Mouse (Mus musculus): ENCODE data around the gene Gm45618.
A peak's percentile ranks its signal among the peaks of the same experiment; 100 is the strongest.

Gm45618 gene

GRCm38 (mm10) chr7:142094301-142095143 is 26.0 kb downstream of the Gm45618 start:
- peak; percentile 65 for DNase-seq (ENCODE audit: low read depth, low spot score)

DNA sequence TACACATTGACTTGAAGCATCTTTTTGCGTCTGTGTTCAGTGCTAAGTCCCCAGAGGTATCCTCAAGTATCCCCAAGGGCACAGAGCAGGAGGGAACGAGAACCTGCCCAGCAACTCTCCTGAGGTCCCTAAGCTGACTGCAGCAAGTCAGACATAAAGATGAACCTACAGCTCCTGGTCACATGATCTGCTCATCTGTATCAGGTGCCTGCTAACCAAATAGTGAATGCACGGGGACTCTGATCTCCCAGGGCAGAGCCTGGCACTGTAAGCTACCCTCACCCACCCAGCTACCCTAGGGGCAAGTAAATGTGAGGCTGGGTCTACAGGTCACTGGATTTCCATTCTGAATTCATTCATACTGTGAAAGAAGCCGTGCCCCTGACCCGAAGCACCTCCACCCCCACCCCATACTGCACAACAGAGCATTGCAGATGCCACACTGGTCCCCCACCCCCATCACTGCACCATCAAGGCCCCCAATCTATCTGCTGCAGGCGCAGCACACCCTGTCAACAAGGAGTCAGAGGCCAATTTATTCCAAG is 26.8 kb downstream of the Gm45618 start:
- DNase-seq (ENCODE audit: low read depth, low spot score), result no peak

GRCm38 (mm10) chr7:142092991-142093390 is 27.5 kb downstream of the Gm45618 start:
- no peak for DNase-seq (ENCODE audit: low read depth, low spot score)

- peak; percentile 53 for DNase-seq (ENCODE audit: low read depth, low spot score)
Observed at GRCm38 (mm10) chr7:142091848-142092247, 28.7 kb downstream of the Gm45618 start.

GRCm38 (mm10) chr7:142089648-142090447 is 30.7 kb downstream of the Gm45618 start:
- DNase-seq (ENCODE audit: low read depth, low spot score), result no peak

GRCm38 (mm10) chr7:142088886-142089285 is 31.6 kb downstream of the Gm45618 start:
- DNase-seq (ENCODE audit: low read depth, low spot score), result no peak

DNA sequence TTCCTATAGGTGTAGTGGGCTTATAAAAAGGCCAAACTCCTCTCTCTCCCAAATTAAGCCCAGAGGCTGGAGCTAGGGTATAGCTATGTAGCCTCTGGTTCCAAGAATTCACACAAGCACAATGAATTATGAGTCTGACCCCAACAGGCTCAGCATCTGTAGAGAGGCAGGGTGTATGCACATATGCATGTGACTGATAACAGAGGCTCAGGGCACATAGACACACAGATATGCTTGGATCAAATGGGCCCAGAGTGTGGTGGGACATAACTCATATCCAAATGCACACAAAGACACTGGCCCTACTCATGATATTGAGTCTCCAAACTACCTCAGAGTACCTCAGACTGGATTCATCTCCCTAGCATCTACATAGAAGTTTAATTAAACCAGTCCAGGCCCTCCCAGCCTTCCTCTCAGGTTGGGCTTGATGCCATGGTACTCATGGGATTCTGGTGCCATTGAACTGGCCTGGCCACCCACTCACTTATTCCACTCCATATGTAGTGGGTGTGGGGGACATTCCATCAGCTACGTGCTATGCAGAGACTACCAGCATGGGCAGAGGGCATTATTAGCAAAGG is 33.4 kb downstream of the Gm45618 start:
- no peak for DNase-seq (ENCODE audit: low read depth, low spot score)

- no peak for DNase-seq (ENCODE audit: low read depth, low spot score)
Observed at GRCm38 (mm10) chr7:142086159-142086905, 34.2 kb downstream of the Gm45618 start.

GRCm38 (mm10) chr7:142084820-142085219 is 35.7 kb downstream of the Gm45618 start:
- DNase-seq (ENCODE audit: low read depth, low spot score), result no peak

GRCm38 (mm10) chr7:142084395-142084794 is 36.1 kb downstream of the Gm45618 start:
- peak; percentile 29 for DNase-seq (ENCODE audit: low read depth, low spot score)

- DNase-seq (ENCODE audit: low read depth, low spot score), result no peak
Observed at GRCm38 (mm10) chr7:142083588-142084317, 36.8 kb downstream of the Gm45618 start.

DNA sequence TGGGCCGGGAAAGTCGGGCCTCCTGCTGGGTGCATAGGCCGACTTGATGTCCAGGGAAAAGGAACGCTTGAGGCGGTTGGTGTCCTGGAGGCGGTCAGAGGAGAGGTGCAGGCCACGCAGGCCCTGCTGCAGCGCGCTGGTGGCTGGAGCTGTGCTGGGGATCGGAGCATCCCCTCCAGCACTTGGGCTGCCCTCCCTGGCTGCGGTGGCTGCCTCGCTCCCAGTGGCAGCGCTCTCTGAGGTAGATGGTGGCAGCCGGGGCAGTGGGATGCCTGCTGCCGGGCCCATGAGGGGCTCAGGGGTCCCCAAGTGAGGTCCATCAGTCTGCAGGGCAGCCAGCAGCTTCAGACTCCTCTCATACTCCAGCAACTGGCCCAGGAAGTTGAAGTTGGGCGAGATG is 37.9 kb downstream of the Gm45618 start:
- DNase-seq (ENCODE audit: low read depth, low spot score), result peak; percentile 21

DNA sequence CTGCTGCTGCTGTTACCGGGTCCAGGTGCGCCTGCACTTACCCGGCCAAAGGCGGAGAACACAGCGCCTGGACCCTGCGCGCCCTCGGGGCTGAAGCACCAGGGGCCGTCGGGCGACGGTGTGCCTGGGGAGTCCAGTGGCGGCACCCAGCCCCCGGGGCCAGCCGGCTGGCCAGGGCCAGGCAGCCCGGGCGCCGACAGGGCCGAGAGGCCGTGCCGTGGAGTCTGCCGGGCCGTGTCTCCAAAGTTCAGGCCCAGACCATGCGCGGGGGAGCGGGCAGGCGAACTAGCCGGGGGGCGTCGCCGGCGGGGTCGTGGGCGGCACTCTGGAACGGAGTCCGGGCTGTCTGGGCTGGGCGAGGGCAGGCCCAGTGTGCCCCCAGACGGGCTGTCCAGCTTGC is 38.4 kb downstream of the Gm45618 start:
- DNase-seq (ENCODE audit: low read depth, low spot score), result peak; percentile 42

- DNase-seq (ENCODE audit: low read depth, low spot score), result no peak
Observed at GRCm38 (mm10) chr7:142081736-142082135, 38.8 kb downstream of the Gm45618 start.

GRCm38 (mm10) chr7:142080876-142081275 is 39.7 kb downstream of the Gm45618 start:
- DNase-seq (ENCODE audit: low read depth, low spot score), result no peak

GRCm38 (mm10) chr7:142079365-142079764 is 41.2 kb downstream of the Gm45618 start:
- DNase-seq (ENCODE audit: low read depth, low spot score), result no peak

GRCm38 (mm10) chr7:142077138-142077537 is 43.4 kb downstream of the Gm45618 start:
- no peak for DNase-seq (ENCODE audit: low read depth, low spot score)

GRCm38 (mm10) chr7:142074146-142074886 is 46.2 kb downstream of the Gm45618 start:
- DNase-seq (ENCODE audit: low read depth, low spot score), result no peak

- DNase-seq (ENCODE audit: low read depth, low spot score), result no peak
Observed at GRCm38 (mm10) chr7:142071717-142072116, 48.8 kb downstream of the Gm45618 start.

DNA sequence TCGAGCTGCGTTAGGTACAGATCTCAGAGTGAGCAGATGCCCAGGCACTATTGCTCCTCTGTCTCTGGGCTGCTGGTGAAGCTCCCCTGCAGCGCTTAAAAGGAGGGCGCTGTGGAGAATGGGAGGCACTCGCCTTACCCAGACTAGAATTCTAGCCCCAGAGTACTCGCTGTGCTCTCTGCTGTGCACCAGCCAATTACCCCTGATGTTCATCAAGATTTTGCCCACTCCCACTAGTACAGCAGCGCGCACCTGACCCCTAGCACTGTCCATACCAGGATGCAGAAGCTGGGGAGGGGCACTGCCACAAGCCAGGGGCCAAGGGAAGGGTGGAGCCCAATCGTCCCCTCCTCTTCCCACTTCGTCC is 49.3 kb downstream of the Gm45618 start:
- no peak for DNase-seq (ENCODE audit: low read depth, low spot score)

Data from ZHBTc4 (cell line).